Mouse (Mus musculus): Measurements from ENCODE around the gene Slc22a13. TPM values are rescaled to one million over a fixed set of nuclear protein-coding genes. Genes with fewer than 3 reads are reported as not detected.

Gene Slc22a13
- polyA plus RNA-seq, 1 experiment from 2014 or later, result 45.6 TPM

- H3K4me1 ChIP-seq (replicated peaks; ENCODE audit: insufficient read depth, low read length), result no peaks in the 10 kb centered on the region
- H3K4me2 ChIP-seq (ENCODE audit: low read length), result no peak overlapping the region
- no peak overlapping the region for H3K9ac ChIP-seq (ENCODE audit: low read depth, low read length)
- DNase-seq (ENCODE audit: low spot score), result no peak
- no peak overlapping the region for H3K27ac ChIP-seq
- no peaks in the 10 kb centered on the region for H3K27me3 ChIP-seq (ENCODE audit: insufficient read depth, low read length)
- no peak overlapping the region for H3K4me3 ChIP-seq (replicated peaks; ENCODE audit: low read depth, low read length)
- H3K9me3 ChIP-seq (replicated peaks; ENCODE audit: low read length), result no peaks in the 10 kb centered on the region
- ATAC-seq (replicated peaks; ENCODE audit: low FRiP score, low read depth), result no peak
- 61% methylated on average over 6 of the region's 6 CpGs for WGBS
- TF ChIP-seq CTCF (IDR thresholded peaks at IDR 0.05; ENCODE audit: low read depth), result no peak
- H3K36me3 ChIP-seq (ENCODE audit: insufficient read depth, low read length), result no peaks in the 10 kb centered on the region
These were observed 63.3 kb downstream of the Slc22a13 start for GRCm38 (mm10) chr9:119145638-119146037.

GRCm38 (mm10) chr9:119145137-119145536, 63.8 kb downstream of the Slc22a13 start:
- no peak for ATAC-seq (replicated peaks; ENCODE audit: low FRiP score, low read depth)
- no peak for DNase-seq (ENCODE audit: low spot score)
- WGBS, result 62% methylated on average over 10 of the region's 10 CpGs
- TF ChIP-seq CTCF (IDR thresholded peaks at IDR 0.05; ENCODE audit: low read depth), result no peak
- no peak overlapping the region for H3K4me2 ChIP-seq (ENCODE audit: low read length)
- no peaks in the 10 kb centered on the region for H3K27me3 ChIP-seq (ENCODE audit: insufficient read depth, low read length)
- H3K4me3 ChIP-seq (replicated peaks; ENCODE audit: low read depth, low read length), result no peak overlapping the region
- H3K4me1 ChIP-seq (replicated peaks; ENCODE audit: insufficient read depth, low read length), result no peaks in the 10 kb centered on the region
- H3K36me3 ChIP-seq (ENCODE audit: insufficient read depth, low read length), result no peaks in the 10 kb centered on the region
- H3K9me3 ChIP-seq (replicated peaks; ENCODE audit: low read length), result no peaks in the 10 kb centered on the region
- no peak overlapping the region for H3K9ac ChIP-seq (ENCODE audit: low read depth, low read length)
- H3K27ac ChIP-seq, result no peak overlapping the region

DNA sequence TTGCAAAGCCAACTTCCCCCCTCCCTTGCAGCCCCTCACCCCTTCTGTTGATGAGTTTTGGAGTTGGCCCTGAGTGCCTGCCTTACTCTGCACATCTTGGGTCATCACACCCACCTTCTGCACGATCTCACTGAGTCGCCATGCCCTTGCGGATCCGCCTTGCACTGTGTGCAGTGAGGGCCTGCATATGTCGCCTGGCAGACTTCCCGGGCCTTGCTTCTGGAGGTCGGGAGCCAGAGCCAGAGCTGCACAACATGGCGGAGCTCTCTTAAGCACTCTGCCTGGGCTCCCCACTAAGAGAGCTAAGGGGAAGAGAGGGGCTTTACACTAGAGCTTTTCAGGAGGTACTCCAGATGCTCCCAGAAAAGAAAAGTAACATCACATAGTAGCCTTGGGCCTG, 64.2 kb downstream of the Slc22a13 start:
- 77% methylated on average over 8 of the region's 8 CpGs for WGBS
- TF ChIP-seq CTCF (IDR thresholded peaks at IDR 0.05; ENCODE audit: low read depth), result no peak

DNA sequence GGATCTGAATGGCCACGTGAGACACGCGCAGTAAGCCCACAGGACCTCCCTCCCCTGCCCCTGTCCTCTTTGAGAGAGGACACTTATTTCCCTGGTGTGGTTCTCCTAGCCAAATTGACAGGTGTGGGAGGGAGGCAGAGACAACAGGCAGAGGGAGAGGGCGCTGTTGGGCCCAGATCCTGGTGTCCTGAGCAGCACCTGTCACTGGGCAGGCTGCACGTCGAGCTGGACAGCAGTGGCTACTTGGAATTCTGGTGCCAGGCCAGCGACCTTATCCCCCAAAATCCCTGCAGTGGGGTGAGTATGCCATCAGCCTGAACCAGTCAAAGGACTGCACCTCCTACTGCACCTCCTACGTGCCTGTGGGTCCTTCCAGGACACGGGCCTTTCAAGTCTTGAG, 65.5 kb downstream of the Slc22a13 start:
- ATAC-seq (replicated peaks; ENCODE audit: low FRiP score, low read depth) (no peak), DNase-seq (ENCODE audit: low spot score) (no peak)
- no peaks in the 10 kb centered on the region for H3K9me3 ChIP-seq (replicated peaks; ENCODE audit: low read length)
- no peak overlapping the region for H3K9ac ChIP-seq (ENCODE audit: low read depth, low read length)
- no peak overlapping the region for H3K4me2 ChIP-seq (ENCODE audit: low read length)
- no peaks in the 10 kb centered on the region for H3K4me1 ChIP-seq (replicated peaks; ENCODE audit: insufficient read depth, low read length)
- H3K27me3 ChIP-seq (ENCODE audit: insufficient read depth, low read length), result no peaks in the 10 kb centered on the region
- no peak overlapping the region for H3K27ac ChIP-seq
- H3K36me3 ChIP-seq (ENCODE audit: insufficient read depth, low read length), result no peaks in the 10 kb centered on the region
- WGBS, result 69% methylated on average over 9 of the region's 9 CpGs
- no peak overlapping the region for H3K4me3 ChIP-seq (replicated peaks; ENCODE audit: low read depth, low read length)
- TF ChIP-seq CTCF (IDR thresholded peaks at IDR 0.05; ENCODE audit: low read depth), result no peak; the same call in 1 of the 2 replicates

More for the DNA sequence above, 64.2 kb downstream of the Slc22a13 start:
- ATAC-seq (replicated peaks; ENCODE audit: low FRiP score, low read depth) (no peak), DNase-seq (ENCODE audit: low spot score) (no peak)
- Histone ChIP-seq H3K36me3 (ENCODE audit: insufficient read depth, low read length) (no peaks in the 10 kb centered on the region), H3K27me3 (ENCODE audit: insufficient read depth, low read length) (no peaks in the 10 kb centered on the region), H3K27ac (no peak overlapping the region), H3K4me2 (ENCODE audit: low read length) (no peak overlapping the region), H3K4me1 (replicated peaks; ENCODE audit: insufficient read depth, low read length) (no peaks in the 10 kb centered on the region), H3K9me3 (replicated peaks; ENCODE audit: low read length) (no peaks in the 10 kb centered on the region), H3K4me3 (replicated peaks; ENCODE audit: low read depth, low read length) (no peak overlapping the region), H3K9ac (ENCODE audit: low read depth, low read length) (no peak overlapping the region)

Other genes starting within 250 kb of the Slc22a13 start
- gene Vill, start 156.3 kb downstream of the Slc22a13 start, polyA plus RNA-seq (2015; fragmentation: Nextera tagmentation; extraction: Ambion mirVana), result 38.8 and 41.8 TPM in 2 replicates
- 17.3 and 17.8 TPM in 2 replicates for gene Plcd1, start 115.6 kb downstream of the Slc22a13 start, polyA plus RNA-seq (2015; fragmentation: Nextera tagmentation; extraction: Ambion mirVana)
- 6.4 and 6.6 TPM in 2 replicates for gene Dlec1, start 106.6 kb downstream of the Slc22a13 start, polyA plus RNA-seq (2015; fragmentation: Nextera tagmentation; extraction: Ambion mirVana)
- gene Acaa1b, start 52.0 kb downstream of the Slc22a13 start, polyA plus RNA-seq (2015; fragmentation: Nextera tagmentation; extraction: Ambion mirVana), result 72.8 and 79.8 TPM in 2 replicates
- gene Gm47289, start 49.9 kb downstream of the Slc22a13 start, polyA plus RNA-seq (2015; fragmentation: Nextera tagmentation; extraction: Ambion mirVana), result not detected in 2 replicates
- 10.8 and 11.0 TPM in 2 replicates for gene Oxsr1, start 113.3 kb upstream of the Slc22a13 start, polyA plus RNA-seq (2015; fragmentation: Nextera tagmentation; extraction: Ambion mirVana)
- gene Acaa1a, start 130.6 kb upstream of the Slc22a13 start, polyA plus RNA-seq (2015; fragmentation: Nextera tagmentation; extraction: Ambion mirVana), result 122 and 128 TPM in 2 replicates
- 26.5 and 29.3 TPM in 2 replicates for gene Myd88, start 132.3 kb upstream of the Slc22a13 start, polyA plus RNA-seq (2015; fragmentation: Nextera tagmentation; extraction: Ambion mirVana)
- 43.8 and 47.8 TPM in 2 replicates for gene Xylb, start 148.3 kb upstream of the Slc22a13 start, polyA plus RNA-seq (2015; fragmentation: Nextera tagmentation; extraction: Ambion mirVana)
- 0.34 and 0.38 TPM in 2 replicates for gene Slc22a14, start 156.5 kb upstream of the Slc22a13 start, polyA plus RNA-seq (2015; fragmentation: Nextera tagmentation; extraction: Ambion mirVana)
- gene Acvr2b, start 193.0 kb upstream of the Slc22a13 start, polyA plus RNA-seq (2015; fragmentation: Nextera tagmentation; extraction: Ambion mirVana), result 17.6 and 20.2 TPM in 2 replicates
- gene Exog, start 235.8 kb upstream of the Slc22a13 start, polyA plus RNA-seq (2015; fragmentation: Nextera tagmentation; extraction: Ambion mirVana), result 11.2 and 13.9 TPM in 2 replicates

Measured in kidney, postnatal 0 days (tissue).